29 mouse cellular contexts compared by ENCODE assay signal in genomic region chr1:54702918-54703317, GRCm38 (mm10).
DNase-seq lines count a peak whose midpoint lies in the region; ATAC-seq and TF ChIP-seq lines count a peak whose summit lies in the region.
"Had no signal": no experiment of that assay in that cellular context is flagged by ENCODE, and none has a peak within 500 bp of the region (broad histone marks: within the 10 kb centered on the region; RNA-seq: fewer than 3 reads in every experiment).

No protein-coding gene starts in this region.

- no peak for TF ChIP-seq CTCF in lung, embryonic 14.5 days (IDR thresholded peaks at IDR 0.05; ENCODE audit: low read depth)
- TF ChIP-seq CTCF in lung, postnatal 0 days (IDR thresholded peaks at IDR 0.05), result no peak

- DNase-seq in frontal cortex, postnatal 25 days (ENCODE audit: low spot score in 2 of 2), result no peak
- no peak for DNase-seq in heart, adult 18-20 months
- DNase-seq in lung, embryonic 14.5 days, result peak; percentile 59
- no peak for DNase-seq in lung, postnatal 0 days (ENCODE audit: low spot score)
- DNase-seq in brain, adult 2 months (ENCODE audit: low read depth, low spot score), result peak; percentile 75
- DNase-seq in c-Kit-positive CD71-positive TER-119-positive erythroid progenitor cells, embryonic 14.5 days (ENCODE audit: low spot score), result no peak
- DNase-seq: adrenal gland, adult 8-10 months; B cell, adult 2 months; cerebellum, adult 8-10 months; cerebellum, postnatal 36 days; gastrocnemius, postnatal 10 days; kidney, postnatal 25 days; liver; lung, postnatal 10 days; right cerebral cortex, adult 18-20 months; right cerebral cortex, postnatal 4 days; thymus, postnatal 14 days had no signal

- ATAC-seq in frontal cortex, adult (ENCODE audit: low TSS enrichment), result peak; percentile 81
- ATAC-seq in heart, embryonic 13.5 days (ENCODE audit: extremely low read depth, insufficient number of reproducible peaks, low FRiP score, low TSS enrichment), result no peak
- ATAC-seq in lung, embryonic 14.5 days (ENCODE audit: insufficient read depth), result peak; percentile 63; the same call in 1 of the 2 replicates
- ATAC-seq in lung, postnatal 0 days, result no peak
- ATAC-seq: activated CD4-positive, CD25-positive, alpha-beta regulatory T cell, adult 4 months; intestine, postnatal 0 days had no signal

- no peak for TF ChIP-seq EP300 in lung, postnatal 0 days (IDR thresholded peaks at IDR 0.05)

- H3K9me3 ChIP-seq in heart, embryonic 13.5 days, result no peaks in the 10 kb centered on the region
- H3K9me3 ChIP-seq in lung, embryonic 14.5 days (ENCODE audit: low read depth, low read length), result no peaks in the 10 kb centered on the region
- H3K9me3 ChIP-seq in lung, postnatal 0 days (ENCODE audit: low read length), result no peaks in the 10 kb centered on the region
- H3K9me3 ChIP-seq: embryonic facial prominence, embryonic 13.5 days; G1E; limb, embryonic 10.5 days; liver, embryonic 15.5 days had no signal

- H3K27ac ChIP-seq in heart, embryonic 13.5 days (replicated peaks), result peak overlapping the region; percentile 46
- H3K27ac ChIP-seq in lung, embryonic 14.5 days (ENCODE audit: low read depth), result no peak overlapping the region
- H3K27ac ChIP-seq in lung, postnatal 0 days (ENCODE audit: low read length), result no peak overlapping the region
- H3K27ac ChIP-seq: embryonic facial prominence, embryonic 13.5 days; layer of hippocampus, adult 2 months; limb, embryonic 10.5 days; liver, embryonic 15.5 days had no signal

- no peak overlapping the region for H3K9ac ChIP-seq in heart, embryonic 13.5 days
- no peak overlapping the region for H3K9ac ChIP-seq in lung, embryonic 14.5 days
- no peak overlapping the region for H3K9ac ChIP-seq in lung, postnatal 0 days (replicated peaks; ENCODE audit: low read depth)
- H3K9ac ChIP-seq: embryonic facial prominence, embryonic 13.5 days; liver, embryonic 15.5 days had no signal

- H3K4me3 ChIP-seq in heart, embryonic 13.5 days, result no peak overlapping the region
- H3K4me3 ChIP-seq in lung, embryonic 14.5 days (ENCODE audit: low read depth, low read length), result no peak overlapping the region
- H3K4me3 ChIP-seq in lung, postnatal 0 days (ENCODE audit: low read depth, low read length), result no peak overlapping the region
- H3K4me3 ChIP-seq: embryonic facial prominence, embryonic 13.5 days; erythroblast, embryonic 14.5 days; layer of hippocampus, adult 2 months; limb, embryonic 10.5 days; liver, embryonic 15.5 days; myocyte had no signal

- no peak overlapping the region for H3K4me2 ChIP-seq in heart, embryonic 13.5 days
- H3K4me2 ChIP-seq in lung, embryonic 14.5 days, result no peak overlapping the region
- H3K4me2 ChIP-seq in lung, postnatal 0 days (replicated peaks; ENCODE audit: low read depth, low read length), result no peak overlapping the region
- H3K4me2 ChIP-seq: embryonic facial prominence, embryonic 13.5 days; liver, embryonic 15.5 days had no signal

- peaks cover 20% of the 10 kb centered on the region for H3K4me1 ChIP-seq in heart, embryonic 13.5 days
- peaks cover 3% of the 10 kb centered on the region; the same call in 1 of the 2 replicates for H3K4me1 ChIP-seq in lung, embryonic 14.5 days (ENCODE audit: insufficient read depth)
- H3K4me1 ChIP-seq in lung, postnatal 0 days (ENCODE audit: insufficient read depth, low read depth, low read length), result no peaks in the 10 kb centered on the region
- H3K4me1 ChIP-seq: liver, embryonic 15.5 days had no signal

- H3K36me3 ChIP-seq in heart, embryonic 13.5 days, result no peaks in the 10 kb centered on the region
- no peaks in the 10 kb centered on the region for H3K36me3 ChIP-seq in lung, embryonic 14.5 days (ENCODE audit: insufficient read depth)
- H3K36me3 ChIP-seq in lung, postnatal 0 days (ENCODE audit: insufficient read depth, low read length), result no peaks in the 10 kb centered on the region; the same call in 1 of the 2 replicates
- H3K36me3 ChIP-seq: G1E; limb, embryonic 10.5 days; liver, embryonic 15.5 days had no signal

- H3K27me3 ChIP-seq in heart, embryonic 13.5 days (replicated peaks), result no peaks in the 10 kb centered on the region
- H3K27me3 ChIP-seq in lung, embryonic 14.5 days (ENCODE audit: insufficient read depth, low read length), result no peaks in the 10 kb centered on the region
- no peaks in the 10 kb centered on the region for H3K27me3 ChIP-seq in lung, postnatal 0 days (replicated peaks; ENCODE audit: insufficient read depth, low read length)
- H3K27me3 ChIP-seq: CH12.LX; embryonic facial prominence, embryonic 13.5 days; liver, embryonic 15.5 days had no signal

Comparison
In these comparisons a context has a peak if more than half of its experiments do, and no peak if none do; other contexts are left out.
1. ATAC-seq: peak in frontal cortex, adult (single experiment) and lung, embryonic 14.5 days (single experiment); none in heart, embryonic 13.5 days (single experiment) and lung, postnatal 0 days (single experiment).
2. DNase-seq: peak in lung, embryonic 14.5 days (single experiment) and brain, adult 2 months (single experiment); none in frontal cortex, postnatal 25 days (0 of 2), heart, adult 18-20 months (0 of 2), lung, postnatal 0 days (single experiment) and c-Kit-positive CD71-positive TER-119-positive erythroid progenitor cells, embryonic 14.5 days (single experiment).